Mouse (Mus musculus): Measurements from ENCODE around the gene Plxnb1. TPM values are rescaled to one million over a fixed set of nuclear protein-coding genes. Genes with fewer than 3 reads are reported as not detected.
A peak's percentile ranks its signal among the peaks of the same experiment; 100 is the strongest.
"Not testable (repeated sequence)": the region's sequence is repeated elsewhere in the genome, so short reads cannot be mapped to it uniquely, and the experiment has no call there.

Plxnb1 gene
- polyA plus RNA-seq, 1 experiment, result 82.1 TPM

DNA sequence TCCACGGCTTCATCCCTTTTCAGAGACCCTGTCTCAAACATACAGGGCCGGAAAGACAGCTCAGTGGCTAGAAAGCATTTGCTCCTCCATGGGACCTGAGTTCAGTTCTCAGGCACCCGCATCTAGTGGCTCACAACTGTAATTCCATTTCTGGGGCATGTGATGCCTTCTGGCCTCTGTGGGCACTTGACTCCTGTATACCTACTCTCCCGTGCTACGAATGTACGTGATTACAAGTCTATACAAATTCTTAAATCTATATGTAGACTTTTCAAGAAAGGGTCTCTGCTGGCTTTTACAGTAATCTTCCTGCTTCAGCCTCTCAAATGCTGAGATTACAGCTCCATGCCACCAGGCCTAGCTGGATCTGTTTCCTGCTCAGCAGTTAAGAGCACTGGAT lies 25.8 kb downstream of the Plxnb1 start:
- DNase-seq (ENCODE audit: low read depth), result no peak
- no peak for TF ChIP-seq POLR2A (IDR thresholded peaks at IDR 0.05; ENCODE audit: borderline replicate concordance, extremely low read depth, insufficient read depth, insufficient read length, poor library complexity, severe bottlenecking)
- no peak for TF ChIP-seq CTCF (IDR thresholded peaks at IDR 0.05; ENCODE audit: borderline replicate concordance, extremely low read depth, insufficient read depth, insufficient read length)

GRCm38 (mm10) chr9:109122553-109123085 lies 27.4 kb downstream of the Plxnb1 start:
- no peak for TF ChIP-seq POLR2A (IDR thresholded peaks at IDR 0.05; ENCODE audit: borderline replicate concordance, extremely low read depth, insufficient read depth, insufficient read length, poor library complexity, severe bottlenecking)
- TF ChIP-seq CTCF (IDR thresholded peaks at IDR 0.05; ENCODE audit: borderline replicate concordance, extremely low read depth, insufficient read depth, insufficient read length), result peak; percentile 32; the same call in 1 of the 2 replicates
- peak; percentile 83 for DNase-seq (ENCODE audit: low read depth)

- DNase-seq (ENCODE audit: low read depth), result peak; percentile 19
- TF ChIP-seq CTCF (IDR thresholded peaks at IDR 0.05; ENCODE audit: borderline replicate concordance, extremely low read depth, insufficient read depth, insufficient read length) (no peak), POLR2A (IDR thresholded peaks at IDR 0.05; ENCODE audit: borderline replicate concordance, extremely low read depth, insufficient read depth, insufficient read length, poor library complexity, severe bottlenecking) (no peak)
These were observed 28.1 kb downstream of the Plxnb1 start for GRCm38 (mm10) chr9:109123266-109123665.

- TF ChIP-seq CTCF (IDR thresholded peaks at IDR 0.05; ENCODE audit: borderline replicate concordance, extremely low read depth, insufficient read depth, insufficient read length) (no peak), POLR2A (IDR thresholded peaks at IDR 0.05; ENCODE audit: borderline replicate concordance, extremely low read depth, insufficient read depth, insufficient read length, poor library complexity, severe bottlenecking) (no peak)
- no peak for DNase-seq (ENCODE audit: low read depth)
These were observed 29.0 kb downstream of the Plxnb1 start for GRCm38 (mm10) chr9:109124164-109124563.

- no peak for TF ChIP-seq POLR2A (IDR thresholded peaks at IDR 0.05; ENCODE audit: borderline replicate concordance, extremely low read depth, insufficient read depth, insufficient read length, poor library complexity, severe bottlenecking)
- TF ChIP-seq CTCF (IDR thresholded peaks at IDR 0.05; ENCODE audit: borderline replicate concordance, extremely low read depth, insufficient read depth, insufficient read length), result no peak
- DNase-seq (ENCODE audit: low read depth), result no peak
These were observed 29.9 kb downstream of the Plxnb1 start for GRCm38 (mm10) chr9:109125043-109125442.

DNA sequence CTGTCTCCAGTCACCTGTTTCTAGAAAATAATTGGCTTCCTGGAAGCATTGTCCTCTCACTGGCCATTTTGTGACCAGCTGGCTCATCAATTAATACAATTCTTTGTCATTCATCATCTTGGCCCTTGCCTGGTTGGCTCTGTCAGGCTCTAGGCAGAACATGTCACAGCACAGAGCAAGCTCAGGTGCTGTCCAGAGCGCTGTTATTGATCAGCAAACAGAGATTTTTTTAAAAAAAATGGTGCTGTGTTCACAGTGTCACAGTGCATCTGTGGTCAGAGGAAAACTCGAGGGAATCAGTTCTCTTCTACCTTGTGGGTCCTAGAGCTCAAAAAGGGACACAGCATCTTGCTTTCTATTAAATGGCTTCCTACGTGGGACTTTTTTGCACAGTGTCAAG lies 30.3 kb downstream of the Plxnb1 start:
- no peak for DNase-seq (ENCODE audit: low read depth)
- no peak for TF ChIP-seq CTCF (IDR thresholded peaks at IDR 0.05; ENCODE audit: borderline replicate concordance, extremely low read depth, insufficient read depth, insufficient read length)
- no peak for TF ChIP-seq POLR2A (IDR thresholded peaks at IDR 0.05; ENCODE audit: borderline replicate concordance, extremely low read depth, insufficient read depth, insufficient read length, poor library complexity, severe bottlenecking)

DNA sequence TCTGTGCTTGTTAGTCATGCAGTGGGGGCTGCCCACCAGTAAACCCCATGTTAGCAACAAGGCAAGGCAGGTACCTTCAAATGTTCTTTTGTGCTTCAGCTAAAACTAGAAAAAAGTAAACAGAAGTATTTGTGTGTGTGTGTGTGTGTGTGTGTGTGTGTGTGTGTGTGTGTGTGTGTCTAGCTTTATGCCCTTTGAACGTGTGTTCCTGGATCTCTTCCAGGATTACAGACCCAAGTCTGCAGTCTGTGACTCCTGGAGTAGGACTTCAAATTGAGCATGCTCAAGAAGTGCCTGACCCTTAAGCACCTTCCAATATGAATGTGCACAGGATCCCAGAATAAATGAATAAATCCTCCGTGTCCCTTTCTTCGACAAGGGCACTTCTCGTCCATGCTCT lies 31.9 kb downstream of the Plxnb1 start:
- TF ChIP-seq CTCF (IDR thresholded peaks at IDR 0.05; ENCODE audit: borderline replicate concordance, extremely low read depth, insufficient read depth, insufficient read length) (no peak), POLR2A (IDR thresholded peaks at IDR 0.05; ENCODE audit: borderline replicate concordance, extremely low read depth, insufficient read depth, insufficient read length, poor library complexity, severe bottlenecking) (no peak)
- no peak for DNase-seq (ENCODE audit: low read depth)

GRCm38 (mm10) chr9:109128211-109128610 lies 33.0 kb downstream of the Plxnb1 start:
- TF ChIP-seq POLR2A (IDR thresholded peaks at IDR 0.05; ENCODE audit: borderline replicate concordance, extremely low read depth, insufficient read depth, insufficient read length, poor library complexity, severe bottlenecking) (no peak), CTCF (IDR thresholded peaks at IDR 0.05; ENCODE audit: borderline replicate concordance, extremely low read depth, insufficient read depth, insufficient read length) (peak; percentile 48; the same call in 1 of the 2 replicates)
- DNase-seq (ENCODE audit: low read depth), result peak; percentile 29

GRCm38 (mm10) chr9:109130076-109130475 lies 34.9 kb downstream of the Plxnb1 start:
- no peak for TF ChIP-seq POLR2A (IDR thresholded peaks at IDR 0.05; ENCODE audit: borderline replicate concordance, extremely low read depth, insufficient read depth, insufficient read length, poor library complexity, severe bottlenecking)
- TF ChIP-seq CTCF (IDR thresholded peaks at IDR 0.05; ENCODE audit: borderline replicate concordance, extremely low read depth, insufficient read depth, insufficient read length), result no peak
- DNase-seq (ENCODE audit: low read depth), result no peak

GRCm38 (mm10) chr9:109140414-109140813 lies 45.2 kb downstream of the Plxnb1 start:
- not testable (repeated sequence) for DNase-seq (ENCODE audit: low read depth)

DNA sequence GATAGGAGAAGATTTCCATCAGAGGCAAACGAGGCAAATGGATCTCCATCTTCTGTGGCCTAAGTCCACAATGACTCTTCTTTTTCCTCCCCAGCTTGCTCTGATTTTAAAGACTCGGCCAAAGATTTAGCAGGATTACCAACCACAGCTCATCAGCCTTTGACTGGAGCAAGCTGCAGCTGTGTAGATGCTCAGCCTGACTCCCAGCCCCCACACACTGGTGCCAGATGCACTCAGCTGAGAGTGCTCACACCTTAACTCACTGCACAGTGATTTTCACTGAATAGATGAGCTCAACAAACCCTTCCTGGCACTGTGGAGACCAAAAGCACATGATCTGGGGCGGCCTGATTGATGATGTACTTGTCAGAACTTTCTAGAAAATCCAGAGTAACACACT lies 66.8 kb downstream of the Plxnb1 start, which contains the start of gene Fbxw21:
Fbxw21 (minus strand) TSS at position 101 of the 400 bp plus-strand sequence.
- TF ChIP-seq CTCF (IDR thresholded peaks at IDR 0.05; ENCODE audit: borderline replicate concordance, extremely low read depth, insufficient read depth, insufficient read length) (no peak), POLR2A (IDR thresholded peaks at IDR 0.05; ENCODE audit: borderline replicate concordance, extremely low read depth, insufficient read depth, insufficient read length, poor library complexity, severe bottlenecking) (no peak)
- no peak for DNase-seq (ENCODE audit: low read depth)

DNA sequence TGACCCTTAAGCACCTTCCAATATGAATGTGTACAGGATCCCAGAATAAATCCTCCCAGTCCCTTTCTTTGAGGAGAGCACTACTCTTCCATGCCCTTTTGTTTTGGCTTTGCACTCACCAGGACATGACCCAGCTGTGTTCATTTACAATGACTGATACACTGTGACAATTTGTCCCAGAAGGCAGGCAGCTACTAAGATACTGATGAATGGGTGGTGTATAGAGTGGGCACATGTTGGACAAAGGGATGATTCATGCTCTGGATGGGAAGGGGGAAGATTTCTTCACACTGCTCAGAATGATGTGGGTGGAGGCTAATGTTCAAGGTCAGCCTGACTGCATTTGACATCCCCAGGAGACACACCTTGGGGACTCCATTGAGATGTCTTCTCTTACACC lies 72.1 kb downstream of the Plxnb1 start:
- TF ChIP-seq POLR2A (IDR thresholded peaks at IDR 0.05; ENCODE audit: borderline replicate concordance, extremely low read depth, insufficient read depth, insufficient read length, poor library complexity, severe bottlenecking) (no peak), CTCF (IDR thresholded peaks at IDR 0.05; ENCODE audit: borderline replicate concordance, extremely low read depth, insufficient read depth, insufficient read length) (no peak)
- DNase-seq (ENCODE audit: low read depth), result no peak

Other genes starting within 250 kb of the Plxnb1 start
- 22.4 and 23.1 TPM in 2 replicates for gene Slc26a6, start 242.1 kb upstream of the Plxnb1 start, polyA plus RNA-seq (2012; rRNA removed)
- gene Tmem89, start 180.8 kb upstream of the Plxnb1 start, polyA plus RNA-seq (2012; rRNA removed), result 0.76 and 0.88 TPM in 2 replicates
- gene Uqcrc1, start 158.8 kb upstream of the Plxnb1 start, polyA plus RNA-seq (2012; rRNA removed), result 363 and 420 TPM in 2 replicates
- gene Col7a1, start 141.8 kb upstream of the Plxnb1 start, polyA plus RNA-seq (2012; rRNA removed), result 7.5 and 8.3 TPM in 2 replicates
- 0.75 and 0.96 TPM in 2 replicates for gene Ucn2, start 109.4 kb upstream of the Plxnb1 start, polyA plus RNA-seq (2012; rRNA removed)
- gene Pfkfb4, start 103.6 kb upstream of the Plxnb1 start, polyA plus RNA-seq (2012; rRNA removed), result 32.0 and 35.3 TPM in 2 replicates
- gene Shisa5, start 56.8 kb upstream of the Plxnb1 start, polyA plus RNA-seq (2012; rRNA removed), result 78.6 and 83.1 TPM in 2 replicates
- gene Trex1, start 35.7 kb upstream of the Plxnb1 start, polyA plus RNA-seq (2012; rRNA removed), result 48.3 and 61.0 TPM in 2 replicates
- gene Atrip, start 21.3 kb upstream of the Plxnb1 start, polyA plus RNA-seq (2012; rRNA removed), result 41.6 and 43.6 TPM in 2 replicates
- 9.7 and 12.5 TPM in 2 replicates for gene Ccdc51, start 12.9 kb upstream of the Plxnb1 start, polyA plus RNA-seq (2012; rRNA removed)
- gene Tma7, start 12.8 kb upstream of the Plxnb1 start, polyA plus RNA-seq (2012; rRNA removed), result 161 and 195 TPM in 2 replicates
- gene Fbxw21, start 66.7 kb downstream of the Plxnb1 start, polyA plus RNA-seq (2012; rRNA removed), result not detected in 2 replicates
- not detected in 2 replicates for gene Fbxw13, start 100.6 kb downstream of the Plxnb1 start, polyA plus RNA-seq (2012; rRNA removed)
- not detected in 2 replicates for gene Fbxw20, start 139.4 kb downstream of the Plxnb1 start, polyA plus RNA-seq (2012; rRNA removed)
- not detected in 2 replicates for gene Fbxw14, start 192.3 kb downstream of the Plxnb1 start, polyA plus RNA-seq (2012; rRNA removed)
- not detected in 2 replicates for gene Fbxw28, start 244.3 kb downstream of the Plxnb1 start, polyA plus RNA-seq (2012; rRNA removed)

Measured in brain, embryonic 14.5 days (tissue).